Mouse (Mus musculus) forebrain, embryonic 16.5 days (tissue): Measurements from ENCODE around the gene Rap1gap2. TPM values are rescaled to one million over a fixed set of nuclear protein-coding genes. Genes with fewer than 3 reads are reported as not detected.

Source experiments
- ATAC-seq: fragments of 200-750 bp; cut with Nextera tagmentation; 2 replicates; pipeline ENCODE4 v1.8.0; 2017; ENCODE audit warnings: mild to moderate bottlenecking, moderate library complexity
- H3K27ac ChIP-seq: fragments of 300-500 bp; sonication (generic); 2 replicates; pipeline ENCODE4 v1.5.1; 2014; ENCODE audit warnings: low read length, control low read depth
- H3K27me3 ChIP-seq: fragments of 300-500 bp; sonication (generic); replicated peaks from 2 replicates; pipeline ENCODE4 v1.6.1; 2014; ENCODE audit warnings: low read length; ENCODE audit not compliant: control insufficient read depth, insufficient read depth
- H3K36me3 ChIP-seq: fragments of 300-500 bp; sonication (generic); 2 replicates; pipeline ENCODE4 v1.6.1; 2014; ENCODE audit not compliant: control insufficient read depth, insufficient read depth
- H3K4me1 ChIP-seq: fragments of 300-500 bp; sonication (generic); replicated peaks from 2 replicates; pipeline ENCODE4 v1.6.1; 2014; ENCODE audit warnings: low read length; ENCODE audit not compliant: control insufficient read depth, insufficient read depth
- H3K4me2 ChIP-seq: fragments of 300-500 bp; sonication (generic); 2 replicates; pipeline ENCODE4 v1.6.1; 2014; ENCODE audit warnings: mild to moderate bottlenecking, low read length, control low read depth
- H3K4me3 ChIP-seq: fragments of 300-500 bp; sonication (generic); replicated peaks from 2 replicates; pipeline ENCODE4 v1.5.1; 2014; ENCODE audit warnings: mild to moderate bottlenecking, low read length, control low read depth
- H3K9ac ChIP-seq: fragments of 300-500 bp; sonication (generic); replicated peaks from 2 replicates; pipeline ENCODE4 v1.6.1; 2014; ENCODE audit warnings: low read depth, low read length, control low read depth
- H3K9me3 ChIP-seq: fragments of 300-500 bp; sonication (generic); 2 replicates; pipeline ENCODE4 v1.6.1; 2016; ENCODE audit warnings: low read length; ENCODE audit not compliant: control insufficient read depth
- WGBS: fragments of 180-500 bp; shearing (Covaris S2); extraction: QIAGEN DNeasy Blood & Tissue Kit; methylation state at CpG from one replicate; pipeline ENCODE4 v1.1.7; 2014; 5-methylcytosine and 5-hydroxymethylcytosine counted together
- polyA plus RNA-seq: library from polyadenylated mRNA; unstranded; fragments of >200 nt; fragmentation: Nextera tagmentation; extraction: Ambion mirVana; gene quantifications from 2 replicates; pipeline ENCODE4 v1.2.1, GENCODE M21; 2015

Gene Rap1gap2
- polyA plus RNA-seq, 1 experiment from 2014 or later: 12.9 TPM

DNA sequence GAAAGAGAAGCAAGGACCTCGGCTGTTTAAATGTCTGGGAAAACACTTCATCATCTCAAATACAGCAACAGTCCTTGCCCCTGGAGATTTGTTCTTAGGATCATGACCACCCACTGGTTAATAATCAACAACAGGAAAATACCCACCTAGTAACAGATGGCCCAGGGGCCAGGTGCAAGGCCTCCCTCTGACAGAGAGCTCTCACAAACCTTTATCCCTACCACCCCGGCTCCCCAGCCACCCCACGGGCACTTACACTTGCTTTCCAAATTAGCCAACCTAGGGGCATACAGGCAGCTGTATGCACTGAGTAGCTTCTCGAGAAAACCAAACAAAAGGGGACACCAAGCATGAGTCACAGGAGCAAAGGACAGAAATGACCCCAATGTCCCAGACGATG lies 121.5 kb downstream of the Rap1gap2 start:
- Histone ChIP-seq H3K27me3 (no peaks in the 10 kb centered on the region), H3K27ac (no peak overlapping the region), H3K4me1 (no peaks in the 10 kb centered on the region), H3K9ac (no peak overlapping the region), H3K9me3 (no peaks in the 10 kb centered on the region), H3K36me3 (no peaks in the 10 kb centered on the region), H3K4me2 (no peak overlapping the region), H3K4me3 (no peak overlapping the region)
- ATAC-seq: no peak
- WGBS: 71% methylated on average over 5 of the region's 5 CpGs

DNA sequence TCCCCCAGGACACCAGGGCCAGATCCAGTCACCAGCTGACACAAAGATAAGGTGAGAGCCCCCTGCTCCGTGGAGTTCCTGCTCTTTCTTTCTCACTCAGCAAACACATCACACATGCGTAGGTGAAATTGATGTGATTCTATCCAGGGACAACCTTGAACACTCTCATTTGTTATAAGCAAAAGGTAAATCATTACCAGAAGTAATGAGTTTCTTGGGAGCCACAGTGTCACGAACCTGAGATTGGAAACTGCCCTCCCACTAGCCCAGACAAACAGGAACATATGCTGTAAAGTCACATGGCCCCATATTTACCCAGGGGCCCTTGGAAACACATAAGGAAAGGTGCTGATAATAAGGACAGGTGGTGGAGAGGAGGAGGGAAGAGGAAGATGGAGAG lies 122.8 kb downstream of the Rap1gap2 start:
- H3K4me1 ChIP-seq: no peaks in the 10 kb centered on the region
- H3K36me3 ChIP-seq: no peaks in the 10 kb centered on the region
- 80% methylated on average over 3 of the region's 3 CpGs for WGBS
- H3K27me3 ChIP-seq: no peaks in the 10 kb centered on the region
- no peaks in the 10 kb centered on the region for H3K9me3 ChIP-seq
- no peak overlapping the region for H3K4me2 ChIP-seq
- no peak for ATAC-seq
- no peak overlapping the region for H3K4me3 ChIP-seq
- no peak overlapping the region for H3K27ac ChIP-seq
- H3K9ac ChIP-seq: no peak overlapping the region

DNA sequence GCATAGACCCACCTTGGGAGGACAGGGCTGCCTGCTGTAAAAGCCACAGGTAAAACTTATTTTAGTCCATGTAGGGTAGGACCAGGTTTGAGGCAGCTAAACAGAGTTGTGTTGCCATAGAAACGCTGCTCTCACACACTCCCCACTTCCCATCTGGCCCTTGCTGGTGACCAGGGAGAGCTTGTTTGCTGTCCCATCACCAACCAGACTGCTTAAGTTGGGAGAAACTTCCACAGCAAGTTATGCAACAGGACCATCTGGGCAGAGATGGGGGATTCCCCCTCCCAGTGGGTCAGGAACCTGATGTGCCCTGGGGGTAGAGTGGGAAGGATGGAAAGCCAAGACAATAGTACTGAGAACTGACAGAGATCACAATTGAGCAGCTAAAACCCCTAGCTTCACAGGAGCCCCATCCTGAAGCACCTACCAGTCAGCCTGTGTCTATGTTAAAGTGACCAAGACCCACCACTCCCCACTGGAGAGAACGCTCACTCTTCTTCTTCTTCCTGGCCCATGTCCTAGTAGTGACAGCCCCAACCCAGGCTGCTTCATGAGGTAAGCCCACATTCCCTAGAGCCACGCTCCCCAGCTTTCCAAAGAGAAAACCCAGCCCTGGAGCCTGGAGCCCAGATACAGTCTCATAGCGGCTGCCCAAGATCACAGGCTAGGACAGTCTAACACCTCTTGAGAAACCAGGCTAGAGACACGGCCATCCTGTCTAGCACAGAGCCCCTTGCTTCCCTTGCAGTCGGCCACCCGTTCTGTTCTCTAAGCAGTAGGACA lies 125.1 kb downstream of the Rap1gap2 start:
- no peaks in the 10 kb centered on the region for H3K4me1 ChIP-seq
- 87% methylated on average over 7 of the region's 7 CpGs for WGBS
- no peak for ATAC-seq
- H3K27me3 ChIP-seq: no peaks in the 10 kb centered on the region
- H3K4me3 ChIP-seq: no peak overlapping the region
- H3K27ac ChIP-seq: no peak overlapping the region
- H3K4me2 ChIP-seq: no peak overlapping the region
- no peak overlapping the region for H3K9ac ChIP-seq
- H3K9me3 ChIP-seq: no peaks in the 10 kb centered on the region
- H3K36me3 ChIP-seq: no peaks in the 10 kb centered on the region

DNA sequence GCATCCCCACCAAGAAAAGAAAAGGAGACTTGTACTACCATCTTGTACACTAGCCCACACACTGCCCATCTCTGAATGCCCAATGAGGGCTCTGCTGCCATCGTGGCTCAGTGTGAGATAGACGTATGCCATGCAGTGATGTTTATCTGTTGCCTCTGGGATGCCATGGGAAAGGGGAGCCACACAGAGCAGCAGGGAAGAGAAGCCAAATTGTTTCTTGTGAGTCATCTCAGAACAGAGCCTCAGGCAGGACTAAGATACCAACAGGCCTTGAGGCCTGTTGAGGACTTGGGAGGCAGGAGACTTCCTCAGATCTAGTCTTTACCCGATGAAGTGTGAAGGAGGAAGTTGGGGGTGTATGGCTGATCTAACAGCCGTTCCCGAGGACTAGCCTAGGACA lies 126.8 kb downstream of the Rap1gap2 start:
- H3K36me3 ChIP-seq: no peaks in the 10 kb centered on the region
- H3K4me1 ChIP-seq: peaks cover 10% of the 10 kb centered on the region
- no peak overlapping the region for H3K4me3 ChIP-seq
- H3K4me2 ChIP-seq: no peak overlapping the region
- no peak for ATAC-seq
- H3K9me3 ChIP-seq: no peaks in the 10 kb centered on the region
- no peak overlapping the region for H3K9ac ChIP-seq
- 94% methylated on average over 5 of the region's 5 CpGs for WGBS
- H3K27ac ChIP-seq: no peak overlapping the region
- no peaks in the 10 kb centered on the region for H3K27me3 ChIP-seq

DNA sequence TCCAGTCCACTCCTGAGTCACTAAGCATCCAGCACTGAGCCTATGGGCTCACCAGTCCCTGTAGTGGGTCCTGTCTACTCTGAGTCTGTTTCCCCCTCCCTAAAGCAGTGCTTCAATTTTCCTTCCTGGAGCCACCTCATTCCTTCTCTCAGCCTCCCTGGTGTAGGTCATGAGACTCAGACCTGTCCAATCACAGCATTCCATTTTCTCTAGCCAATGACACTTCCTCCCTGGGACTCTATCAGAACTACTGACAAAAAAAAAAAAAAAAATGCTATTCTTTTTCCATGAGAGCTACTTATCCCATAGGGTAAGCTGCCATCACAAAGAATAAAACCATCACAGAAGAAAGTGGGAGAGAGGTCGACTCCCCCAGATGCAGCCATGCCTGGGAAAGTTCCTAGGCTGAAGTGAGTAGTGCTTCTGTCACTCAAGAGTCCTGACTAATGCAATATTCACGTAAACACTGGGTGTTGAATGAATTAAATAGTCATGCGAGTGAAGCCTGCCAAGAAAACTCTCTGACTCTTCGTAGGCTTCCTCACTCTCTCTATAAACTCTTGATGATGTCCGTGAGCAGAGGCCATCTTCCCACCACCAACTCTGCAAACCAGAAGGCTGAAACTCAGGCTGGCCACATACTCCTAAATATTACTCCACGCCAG lies 127.4 kb downstream of the Rap1gap2 start:
- Histone ChIP-seq H3K9me3 (no peaks in the 10 kb centered on the region), H3K27me3 (no peaks in the 10 kb centered on the region), H3K27ac (no peak overlapping the region), H3K9ac (no peak overlapping the region), H3K36me3 (no peaks in the 10 kb centered on the region), H3K4me2 (no peak overlapping the region), H3K4me3 (no peak overlapping the region), H3K4me1 (peaks cover 10% of the 10 kb centered on the region)
- no peak for ATAC-seq
- 62% methylated on average over 6 of the region's 6 CpGs for WGBS

DNA sequence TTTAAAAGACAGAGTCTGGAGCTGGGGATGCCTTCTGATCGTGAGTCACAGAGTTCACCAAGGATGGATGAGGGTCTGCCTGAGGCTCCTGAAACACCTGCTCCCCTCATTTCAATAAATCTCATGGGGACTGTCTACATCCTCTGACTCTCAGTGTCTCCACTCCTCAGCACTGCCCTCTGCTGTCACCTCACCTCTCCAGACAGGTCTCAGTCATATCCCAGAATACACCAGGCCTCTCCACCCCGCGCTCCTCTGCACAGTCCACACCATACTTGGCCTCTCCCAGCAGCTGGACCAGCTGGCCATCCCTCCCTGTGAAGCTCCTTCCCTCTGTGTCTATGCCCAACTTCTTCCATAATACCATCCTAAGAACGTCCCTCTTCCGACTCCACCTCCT lies 128.9 kb downstream of the Rap1gap2 start:
- no peak for ATAC-seq

DNA sequence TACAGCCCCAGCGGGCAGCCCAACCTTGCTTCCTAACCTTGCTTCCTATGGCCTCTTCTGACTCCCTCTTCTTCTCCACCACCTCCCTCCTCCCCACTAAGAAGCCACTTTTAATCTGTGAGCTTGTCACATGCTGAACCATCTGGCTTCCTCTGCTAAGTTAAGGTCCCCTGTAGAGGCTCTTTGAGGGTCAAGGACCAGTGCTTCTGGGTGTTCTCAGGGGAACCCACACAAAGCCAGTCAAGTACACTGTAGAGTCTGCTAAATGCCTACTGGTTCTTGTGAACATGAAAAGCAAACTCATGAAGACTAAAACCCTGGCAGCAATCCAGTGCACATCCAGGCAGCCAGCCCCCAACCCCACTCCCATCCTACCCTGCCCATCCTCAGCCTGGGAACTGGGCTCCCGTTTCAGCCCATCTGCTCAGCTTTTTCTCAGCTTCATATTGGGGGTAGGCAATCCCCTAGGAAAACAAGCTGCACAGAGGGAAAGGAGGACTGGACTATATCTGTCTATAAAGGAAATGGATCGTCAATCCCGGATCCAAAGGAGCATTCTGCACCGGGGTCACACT lies 130.9 kb downstream of the Rap1gap2 start:
- Histone ChIP-seq H3K4me3 (no peak overlapping the region), H3K4me2 (no peak overlapping the region), H3K9ac (no peak overlapping the region), H3K27me3 (no peaks in the 10 kb centered on the region), H3K4me1 (peaks cover 10% of the 10 kb centered on the region), H3K9me3 (no peaks in the 10 kb centered on the region), H3K36me3 (no peaks in the 10 kb centered on the region), H3K27ac (0 out of 2 replicates have a peak overlapping the region, but pooled peaks have one; percentile 8)
- ATAC-seq: peak; percentile 82
- WGBS: 66% methylated on average over 5 of the region's 5 CpGs

More for the DNA sequence above, 128.9 kb downstream of the Rap1gap2 start:
- peaks cover 10% of the 10 kb centered on the region for H3K4me1 ChIP-seq
- no peak overlapping the region for H3K27ac ChIP-seq
- H3K27me3 ChIP-seq: no peaks in the 10 kb centered on the region
- 74% methylated on average over 5 of the region's 5 CpGs for WGBS
- no peak overlapping the region for H3K4me3 ChIP-seq
- no peaks in the 10 kb centered on the region for H3K9me3 ChIP-seq
- no peak overlapping the region for H3K9ac ChIP-seq
- no peaks in the 10 kb centered on the region for H3K36me3 ChIP-seq
- H3K4me2 ChIP-seq: no peak overlapping the region

DNA sequence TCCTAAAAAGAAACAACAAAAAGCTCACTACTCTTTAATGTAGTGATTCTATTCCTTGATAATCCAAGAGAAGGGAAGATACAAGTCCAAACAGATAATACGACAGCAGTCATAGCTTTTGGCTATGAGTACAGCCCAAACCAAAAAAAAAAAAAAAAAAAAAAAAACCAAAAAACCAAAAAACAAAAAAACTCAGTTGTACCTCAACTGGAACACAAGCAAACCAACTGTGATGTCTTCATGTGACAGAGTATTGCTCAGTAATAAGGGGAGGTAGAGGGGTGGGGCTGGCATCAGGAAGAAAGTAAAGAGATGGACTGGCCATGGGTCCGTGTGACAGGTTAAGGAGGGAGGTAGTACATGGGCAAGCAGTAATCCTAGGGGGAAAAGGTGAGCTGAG lies 131.8 kb downstream of the Rap1gap2 start:
- no peak overlapping the region for H3K9ac ChIP-seq
- no peak for ATAC-seq
- no peak overlapping the region for H3K4me2 ChIP-seq
- no peaks in the 10 kb centered on the region for H3K27me3 ChIP-seq
- H3K4me1 ChIP-seq: peaks cover 10% of the 10 kb centered on the region
- H3K4me3 ChIP-seq: no peak overlapping the region
- 91% methylated on average over 2 of the region's 2 CpGs for WGBS
- no peaks in the 10 kb centered on the region for H3K9me3 ChIP-seq
- no peak overlapping the region for H3K27ac ChIP-seq
- no peaks in the 10 kb centered on the region for H3K36me3 ChIP-seq

DNA sequence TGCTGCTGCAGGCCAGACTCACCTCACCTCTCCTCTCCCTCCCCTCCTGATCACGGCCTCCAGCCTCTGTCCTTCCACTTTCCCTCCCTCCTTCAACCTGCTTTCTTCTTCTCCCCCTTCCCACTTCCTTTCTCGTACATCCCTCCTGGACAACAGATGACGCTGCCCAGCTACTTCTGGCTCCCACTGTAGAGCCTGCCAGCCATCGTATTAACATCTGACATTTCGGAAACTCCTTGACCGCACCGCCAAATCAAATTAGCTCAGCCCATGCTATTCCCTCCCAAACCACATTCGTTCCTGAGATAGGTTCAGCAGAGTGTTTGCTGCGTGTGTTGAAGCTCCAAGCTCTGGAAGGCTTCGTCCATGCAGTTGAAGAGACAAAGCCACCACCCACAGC lies 138.0 kb downstream of the Rap1gap2 start:
- no peaks in the 10 kb centered on the region for H3K27me3 ChIP-seq
- WGBS: 82% methylated on average over 10 of the region's 10 CpGs
- no peaks in the 10 kb centered on the region for H3K9me3 ChIP-seq
- no peaks in the 10 kb centered on the region for H3K36me3 ChIP-seq
- no peak overlapping the region for H3K4me3 ChIP-seq
- no peak for ATAC-seq
- no peak overlapping the region for H3K27ac ChIP-seq
- no peak overlapping the region for H3K4me2 ChIP-seq
- H3K4me1 ChIP-seq: peaks cover 6% of the 10 kb centered on the region
- H3K9ac ChIP-seq: no peak overlapping the region
